Mouse (Mus musculus) urinary bladder, postnatal 4 days (tissue): ENCODE measurements around the gene Cfi.

Experiments used
- DNase-seq, 2 experiments: peaks; one replicate each; pipeline ENCODE4 v3.0.0; 2021 to 2022; ENCODE audit warnings: low spot score in 2 of 2

The Cfi gene

DNA sequence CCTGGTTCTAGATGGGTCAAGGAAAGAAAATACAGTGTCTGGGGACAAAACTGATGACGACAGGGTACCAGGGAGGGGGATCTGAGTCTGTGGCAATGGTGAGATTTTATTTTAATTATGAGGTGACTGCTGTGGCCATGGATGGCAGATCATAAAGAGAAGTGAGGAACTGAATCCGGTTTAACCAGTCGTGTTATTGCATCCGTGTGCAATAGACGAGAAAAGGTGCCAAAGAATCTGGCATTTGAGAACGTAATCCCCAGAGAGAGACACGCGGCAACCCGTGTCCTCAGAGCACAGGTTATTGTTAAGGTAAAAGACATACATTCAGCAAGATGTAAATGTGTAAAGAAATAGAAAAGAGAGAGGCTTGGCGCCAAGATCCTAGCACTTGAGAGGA lies 41.6 kb downstream of the Cfi start:
- no peak for DNase-seq

DNA sequence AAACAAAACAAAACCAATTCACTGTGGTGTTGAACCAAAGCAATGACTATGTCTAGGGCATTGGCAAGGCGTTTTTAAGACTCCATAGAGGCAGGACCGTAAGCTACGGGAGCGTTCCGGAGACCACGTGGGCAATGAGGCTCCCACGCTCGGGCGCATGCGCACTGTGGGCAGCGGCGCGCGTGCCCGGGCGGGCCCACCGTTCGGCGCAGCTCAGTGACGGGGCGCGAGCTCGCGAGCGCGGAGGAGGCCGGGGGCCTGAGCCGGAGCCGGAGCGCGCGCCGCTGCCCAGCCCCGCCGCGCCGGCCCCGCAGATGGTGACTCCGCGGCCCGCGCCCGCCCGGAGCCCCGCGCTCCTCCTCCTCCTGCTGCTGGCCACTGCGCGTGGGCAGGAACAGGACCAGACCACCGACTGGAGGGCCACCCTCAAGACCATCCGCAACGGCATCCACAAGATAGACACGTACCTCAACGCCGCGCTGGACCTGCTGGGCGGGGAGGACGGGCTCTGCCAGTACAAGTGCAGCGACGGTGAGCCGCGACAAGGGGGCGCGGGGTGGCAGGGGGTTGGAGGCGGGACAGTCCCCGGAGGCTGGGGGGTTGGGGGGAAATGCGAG lies 42.8 kb downstream of the Cfi start, which contains the start of gene Pla2g12a:
Pla2g12a (plus strand) TSS at position 202 of the 617 bp plus-strand sequence.
- peak; percentile 89 to 91 for DNase-seq

DNA sequence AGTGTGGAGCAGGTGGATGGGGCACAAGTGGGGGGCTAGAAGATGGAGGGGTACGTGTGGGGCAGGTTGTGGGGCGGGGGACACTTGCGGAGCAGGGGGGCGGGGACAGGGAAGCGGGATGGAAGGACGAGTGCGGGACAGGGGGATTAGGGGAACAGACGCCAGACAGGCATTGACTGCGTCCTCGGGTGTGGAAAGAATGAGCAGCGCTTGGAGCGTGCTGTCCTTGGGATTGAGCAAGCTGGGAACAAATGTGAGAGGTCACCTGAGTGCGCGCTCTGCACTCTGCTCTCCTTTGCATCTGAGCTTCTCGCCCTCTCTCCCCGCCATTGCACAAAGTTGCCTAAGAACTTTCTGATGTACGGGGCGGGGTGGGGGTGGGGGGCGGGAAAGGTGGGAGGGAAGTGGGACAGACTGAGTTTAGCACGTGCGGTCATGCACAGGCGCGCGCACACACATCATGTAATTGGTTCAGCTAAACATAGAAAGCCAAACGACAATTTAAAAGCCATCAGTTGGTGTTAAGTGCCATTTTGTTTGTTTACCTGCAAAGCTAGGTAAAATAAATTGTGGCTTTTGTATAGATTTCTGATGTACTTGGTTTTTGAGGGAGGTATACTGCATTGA lies 43.6 kb downstream of the Cfi start:
- DNase-seq: no peak

DNA sequence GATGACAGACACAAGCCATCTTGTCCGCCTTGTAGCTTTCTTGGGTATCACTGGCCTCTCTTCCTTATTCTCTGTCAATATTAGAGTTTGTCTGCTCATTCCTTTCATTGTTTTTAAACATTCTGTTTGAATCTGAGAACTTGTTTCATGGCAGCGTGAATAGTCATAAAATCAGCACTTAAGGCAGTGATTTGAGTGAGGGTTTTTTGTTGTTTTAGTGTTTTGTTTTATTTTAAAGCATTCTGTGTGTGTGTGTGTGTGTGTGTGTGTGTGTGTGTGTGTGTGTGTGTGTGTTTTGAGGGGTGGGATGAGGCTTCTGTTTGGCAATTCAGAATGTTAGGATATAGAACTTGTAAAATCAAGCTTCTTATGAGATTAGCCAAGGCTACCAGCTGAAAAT lies 44.2 kb downstream of the Cfi start:
- no peak for DNase-seq

DNA sequence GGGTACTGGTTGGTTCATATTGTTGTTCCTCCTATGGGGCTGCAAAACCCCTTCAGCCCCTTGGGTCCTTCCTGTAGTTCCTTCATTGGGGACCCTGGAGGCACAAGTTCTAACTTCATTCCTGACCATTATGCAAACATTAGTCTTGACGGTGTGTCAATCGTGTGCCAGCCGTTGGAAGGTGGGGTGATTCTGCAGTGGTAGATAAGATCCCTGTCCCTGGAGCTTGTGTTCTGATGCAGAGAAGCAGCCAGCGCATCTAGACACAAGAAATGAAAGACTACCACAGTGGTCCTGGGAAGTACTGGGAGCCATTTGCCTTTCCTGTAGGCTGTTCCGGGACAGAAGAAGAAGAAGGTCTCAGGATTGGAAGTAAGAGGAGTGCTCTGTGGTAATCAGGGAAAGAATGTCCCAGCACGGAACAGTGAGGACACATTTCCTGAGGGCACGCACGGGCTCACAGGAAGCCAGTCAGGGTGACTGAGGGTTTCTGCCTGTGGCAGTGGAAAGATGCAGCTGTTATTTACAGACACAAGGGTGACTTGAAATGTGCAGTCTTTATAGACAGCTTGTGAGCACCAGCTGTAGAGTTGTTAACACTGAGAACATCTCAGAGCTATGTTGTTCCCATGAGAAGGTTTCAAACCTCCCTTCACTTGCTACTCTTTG lies 45.4 kb downstream of the Cfi start:
- DNase-seq: no peak

DNA sequence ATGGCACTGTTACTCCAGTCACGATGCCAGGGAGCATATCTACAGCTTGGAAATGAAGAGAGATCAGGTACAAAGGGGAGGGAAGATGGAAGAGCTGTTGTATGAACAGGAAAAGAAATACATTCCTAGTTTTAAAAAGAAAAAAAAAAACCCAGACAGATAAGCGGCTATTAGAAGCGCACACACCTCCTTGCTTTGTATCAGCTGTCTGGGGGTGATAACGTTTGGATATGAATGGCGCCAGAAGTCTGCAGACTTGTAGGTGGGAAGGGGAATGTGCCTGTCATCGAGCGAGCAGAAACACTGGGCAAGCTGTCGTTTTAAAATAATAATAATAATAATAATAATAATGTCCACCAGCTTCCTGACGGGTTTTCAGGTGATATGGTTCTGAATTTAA lies 49.9 kb downstream of the Cfi start:
- no peak for DNase-seq

DNA sequence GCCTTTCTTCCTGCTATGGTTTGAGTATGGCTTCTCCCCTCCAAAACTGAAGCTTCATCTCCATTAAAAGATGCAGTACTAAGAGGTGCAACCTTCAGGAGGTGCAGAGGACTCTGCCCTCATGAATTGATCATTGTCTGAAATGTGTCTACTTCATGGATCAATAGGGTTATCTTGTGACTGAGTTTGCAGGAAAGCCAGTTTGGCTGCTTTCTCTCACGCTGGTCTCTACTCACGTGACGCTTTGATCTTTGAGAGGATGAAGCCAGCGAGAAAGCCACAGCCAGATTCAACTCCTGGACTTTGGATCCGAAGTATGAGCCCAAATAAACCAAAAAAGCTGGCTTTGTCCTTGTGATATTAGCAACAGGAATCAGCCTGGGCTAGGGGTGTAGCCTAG lies 50.7 kb downstream of the Cfi start:
- DNase-seq: no peak

DNA sequence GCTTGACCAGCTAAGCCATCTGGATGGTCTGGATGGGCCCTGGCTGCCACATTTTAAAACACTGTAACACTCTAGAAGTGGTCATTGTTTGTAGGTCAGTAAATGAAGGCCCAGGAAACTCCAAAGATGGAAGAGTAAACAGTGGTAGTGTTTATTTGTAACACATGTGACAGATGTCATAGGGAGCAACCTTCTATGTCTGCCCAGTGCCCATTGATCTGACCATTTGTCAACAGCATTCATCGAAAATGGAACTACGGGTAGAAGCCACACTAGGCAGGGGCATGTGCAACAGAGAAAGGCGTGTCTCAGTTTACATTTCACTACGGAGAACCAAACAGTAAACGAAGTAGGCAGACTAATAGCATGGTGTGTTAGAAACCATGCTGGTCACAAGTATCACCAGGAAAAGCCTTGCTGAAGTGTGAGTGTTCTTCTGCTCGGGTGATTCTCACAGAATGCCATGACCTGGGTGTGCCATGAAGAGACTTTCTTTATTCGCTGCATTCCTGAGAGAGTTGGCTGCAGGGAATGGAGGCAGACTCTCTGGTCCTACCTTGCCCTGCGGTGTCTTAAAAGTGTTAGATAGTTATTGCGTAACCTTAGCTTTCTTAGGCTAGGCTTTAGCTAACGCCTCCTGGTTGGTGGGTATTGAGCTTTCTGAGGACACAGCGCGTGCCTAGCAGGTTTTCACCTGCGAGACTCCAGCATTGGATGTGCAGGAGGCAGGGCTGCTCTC lies 52.3 kb downstream of the Cfi start:
- DNase-seq: no peak

DNA sequence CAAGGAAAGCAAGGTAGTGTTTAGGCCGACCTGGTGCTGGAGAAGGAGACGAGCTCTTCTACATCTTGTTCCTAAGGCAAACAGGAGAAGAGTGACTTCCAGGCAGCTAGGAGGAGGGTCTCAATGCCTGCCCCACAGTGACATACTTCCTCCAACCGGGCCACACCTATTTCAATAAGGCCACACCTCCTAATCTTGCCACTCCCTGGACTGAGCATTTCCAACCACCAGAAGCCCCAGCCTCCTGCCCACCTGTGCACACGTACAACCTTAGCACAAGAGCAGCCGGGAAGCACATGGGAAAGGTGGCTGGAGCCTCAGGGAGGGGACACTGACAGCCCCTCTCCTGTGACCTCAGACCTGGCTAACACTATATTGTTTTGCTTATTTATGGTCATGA lies 56.3 kb downstream of the Cfi start:
- no peak for DNase-seq

DNA sequence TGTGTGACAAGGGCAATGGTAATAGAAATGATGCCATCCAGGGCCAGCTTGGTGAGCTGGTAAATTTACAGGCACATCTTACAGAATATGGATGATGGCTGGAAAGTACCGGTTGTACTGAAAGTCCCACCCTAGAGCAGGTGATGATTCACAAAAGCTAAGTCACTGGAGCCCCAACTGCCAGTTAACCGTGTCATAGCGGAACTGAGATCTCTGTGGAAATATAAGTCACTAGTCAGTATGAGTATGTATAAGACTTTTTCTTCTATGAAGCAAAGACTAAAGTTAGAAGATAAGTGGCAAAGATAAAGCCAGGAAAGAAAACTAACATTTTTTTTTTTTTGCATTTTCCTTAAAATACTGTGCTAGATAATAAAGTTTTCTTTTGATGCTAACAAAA lies 57.5 kb downstream of the Cfi start:
- no peak for DNase-seq

DNA sequence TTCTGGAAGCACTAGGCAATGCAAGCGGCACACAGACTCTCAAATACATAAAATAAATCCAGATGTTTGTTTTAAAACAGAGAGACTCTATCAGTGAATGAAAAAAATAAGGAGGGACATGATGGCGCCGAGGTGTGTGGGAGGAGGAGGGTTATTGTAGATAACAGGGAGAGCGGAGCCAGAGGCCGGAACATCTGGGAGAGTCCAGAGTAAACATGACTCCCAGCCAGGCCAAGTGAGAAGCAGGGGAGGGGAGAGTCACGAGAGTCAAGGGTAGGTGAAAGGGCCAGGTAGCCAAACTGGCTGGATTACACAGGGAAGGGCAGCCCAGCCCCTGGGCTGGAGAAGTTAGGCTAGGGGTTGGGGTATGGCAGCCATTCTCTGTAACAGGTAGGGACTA lies 60.9 kb downstream of the Cfi start:
- DNase-seq: no peak

DNA sequence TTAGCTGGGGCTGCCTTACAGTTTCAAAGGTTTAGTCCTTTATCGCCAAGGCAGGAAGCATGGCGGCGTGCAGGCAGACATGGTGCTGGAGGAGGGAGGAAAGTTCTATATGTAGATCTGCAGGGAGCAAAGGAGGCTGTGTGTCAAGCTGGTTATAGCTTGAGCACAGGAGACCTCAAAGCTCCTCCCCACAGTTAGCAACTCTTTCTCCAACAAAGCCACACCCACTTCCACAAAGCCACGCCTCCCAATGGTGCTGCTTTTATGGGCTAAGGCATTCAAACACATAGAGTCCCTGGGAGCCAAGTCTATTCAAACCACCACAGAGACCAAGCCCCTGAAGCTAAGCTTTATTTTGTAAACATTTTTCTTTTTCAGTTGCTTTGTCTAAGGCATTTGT lies 63.2 kb downstream of the Cfi start:
- no peak for DNase-seq

DNA sequence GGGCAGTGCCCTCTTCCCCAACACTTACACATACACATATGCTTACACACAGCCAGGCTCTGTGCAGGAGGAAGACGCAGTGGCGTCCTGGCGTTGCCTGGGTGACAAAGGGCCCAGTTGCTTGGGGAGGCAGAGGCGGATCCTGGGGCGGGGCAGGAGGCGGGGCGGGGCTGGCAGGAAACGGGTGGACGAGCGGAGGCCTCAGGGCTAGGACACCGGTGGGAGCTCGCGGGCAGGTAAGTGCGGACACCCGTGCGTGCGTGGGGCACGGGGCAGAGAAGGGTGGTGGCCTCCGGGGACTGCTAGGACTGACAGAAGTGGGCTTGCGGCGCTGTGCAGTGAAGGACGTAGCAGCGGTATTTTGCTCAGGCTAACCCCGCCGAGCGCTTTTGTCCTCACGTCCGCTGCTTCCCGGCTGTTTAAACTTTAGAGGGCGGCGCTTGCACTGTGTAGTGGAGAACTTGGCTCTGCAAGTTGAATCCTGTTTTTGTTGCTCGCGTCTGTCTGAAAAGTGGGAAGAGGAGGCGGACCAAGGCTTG lies 65.7 kb downstream of the Cfi start, which contains the start of gene Casp6:
Casp6 (plus strand) TSS at position 155 of the 539 bp plus-strand sequence.
- peak; percentile 74 to 81 for DNase-seq

DNA sequence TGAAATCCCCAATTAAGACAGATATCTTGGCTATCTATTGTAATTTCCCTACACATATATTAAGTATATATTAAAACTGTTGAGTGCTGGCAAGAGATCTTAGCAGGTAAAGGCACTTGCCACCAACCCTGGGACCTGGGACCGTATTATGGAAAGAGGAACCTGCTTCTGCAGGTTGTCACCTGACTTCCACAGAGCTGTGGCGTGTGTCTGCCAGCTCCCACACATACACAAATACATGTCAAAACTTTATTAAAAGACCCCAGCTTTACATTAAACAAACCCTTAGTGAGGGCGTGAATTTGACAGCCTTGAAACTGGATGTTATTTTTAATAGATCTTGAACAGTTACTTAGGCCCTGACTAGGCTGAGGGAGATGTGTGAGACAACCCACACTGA lies 67.7 kb downstream of the Cfi start:
- no peak for DNase-seq

DNA sequence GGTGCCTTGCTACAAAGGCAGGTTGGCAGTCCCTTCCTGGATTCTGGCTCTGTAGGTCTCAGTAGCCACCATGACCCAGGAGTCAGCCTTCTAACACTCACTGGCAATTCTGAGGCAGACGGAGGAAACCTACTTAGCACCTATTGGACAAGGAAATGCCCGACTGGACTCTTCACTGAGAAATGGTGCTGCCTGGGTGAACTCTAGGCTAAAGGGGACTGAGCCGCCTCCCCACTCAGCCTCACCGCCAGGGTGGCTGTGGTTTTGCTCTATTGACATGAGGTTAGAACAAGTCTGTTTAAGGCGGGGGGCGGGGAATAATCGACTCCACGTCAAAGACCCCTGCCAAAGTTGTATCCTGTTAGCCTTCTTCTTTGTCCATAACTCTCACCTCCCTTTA lies 68.2 kb downstream of the Cfi start:
- DNase-seq: no peak

DNA sequence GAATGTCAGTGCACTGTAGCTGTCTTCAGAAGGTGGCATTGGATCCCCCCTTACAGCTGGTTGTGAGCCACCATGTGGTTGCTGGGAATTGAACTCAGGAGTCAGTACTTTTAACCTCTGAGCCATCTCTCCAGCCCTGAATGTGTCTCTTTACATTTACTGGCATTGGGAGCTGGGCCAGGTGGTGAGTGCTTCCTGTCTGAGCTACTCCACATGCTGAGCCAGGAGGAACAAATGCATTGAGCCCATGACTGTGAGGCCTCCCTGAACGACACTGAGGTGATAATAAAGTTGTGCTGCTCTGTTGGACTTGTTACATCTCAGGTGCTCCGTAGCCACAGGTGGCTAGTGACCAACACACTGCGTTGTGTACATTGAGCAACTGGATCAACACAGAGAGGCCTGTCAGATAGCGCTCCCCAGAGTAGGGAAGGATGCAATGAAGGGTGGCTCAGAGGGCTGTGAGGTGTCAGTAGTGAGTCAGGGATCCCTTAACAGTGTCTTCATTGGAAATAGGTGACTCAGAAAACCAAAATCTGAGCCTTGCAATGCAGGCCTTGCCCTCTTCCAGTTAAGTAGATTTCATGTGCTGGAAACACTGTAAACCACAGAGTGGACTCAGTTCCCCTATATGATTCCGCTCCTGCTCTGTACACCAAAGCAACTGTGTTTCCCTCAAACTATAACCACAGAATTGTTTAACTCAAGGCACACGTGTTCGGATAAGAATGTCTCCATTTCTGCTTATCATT lies 68.9 kb downstream of the Cfi start:
- DNase-seq: no peak

DNA sequence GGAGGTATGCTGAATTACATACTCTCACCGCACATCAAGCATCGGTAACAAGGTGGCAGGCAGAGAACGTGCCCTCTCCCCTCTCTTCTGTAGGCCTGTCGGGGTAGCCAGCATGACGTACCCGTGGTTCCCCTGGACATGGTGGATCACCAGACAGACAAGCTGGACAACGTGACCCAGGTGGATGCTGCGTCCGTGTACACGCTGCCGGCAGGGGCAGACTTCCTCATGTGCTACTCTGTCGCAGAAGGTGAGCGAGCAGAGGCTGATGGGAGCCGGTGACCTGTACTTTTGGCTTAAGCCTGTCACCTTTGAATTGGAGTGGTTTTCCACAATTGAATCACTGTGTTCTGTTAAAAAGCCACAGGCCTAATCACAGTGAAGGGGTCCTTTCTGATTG lies 76.3 kb downstream of the Cfi start:
- no peak for DNase-seq

DNA sequence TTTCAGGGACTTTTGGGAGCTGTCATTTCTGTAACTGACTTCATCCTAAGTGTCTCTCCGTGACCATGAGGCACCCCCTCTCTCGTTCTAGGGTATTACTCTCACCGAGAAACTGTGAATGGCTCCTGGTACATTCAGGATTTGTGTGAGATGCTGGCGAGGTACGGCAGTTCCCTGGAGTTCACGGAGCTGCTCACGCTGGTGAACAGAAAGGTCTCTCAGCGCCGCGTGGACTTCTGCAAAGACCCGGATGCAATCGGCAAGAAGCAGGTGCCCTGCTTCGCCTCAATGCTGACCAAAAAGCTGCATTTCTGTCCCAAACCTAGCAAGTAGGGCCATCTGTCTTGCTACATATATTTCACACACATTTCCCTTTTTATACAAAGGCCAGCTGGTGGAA lies 77.6 kb downstream of the Cfi start:
- no peak for DNase-seq

DNA sequence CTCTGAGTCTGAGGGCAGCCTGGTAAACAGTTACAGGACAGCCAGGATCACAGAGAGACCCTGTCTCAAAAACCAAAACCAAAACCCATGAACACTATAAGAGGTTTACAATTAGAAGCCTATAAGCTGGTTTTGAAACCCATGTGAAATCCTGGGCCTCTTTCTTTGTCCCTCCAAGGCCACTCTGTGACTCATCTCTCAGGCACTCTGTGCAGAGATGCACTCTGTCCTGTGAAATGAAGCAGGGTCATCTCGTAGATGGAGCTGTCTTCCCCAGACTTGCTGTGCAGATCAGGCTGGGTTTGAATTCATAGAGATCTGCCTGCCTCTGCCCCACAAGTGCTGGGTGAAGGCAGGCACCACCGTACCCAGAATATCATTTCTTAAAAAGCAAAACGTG lies 81.7 kb downstream of the Cfi start:
- DNase-seq: no peak

DNA sequence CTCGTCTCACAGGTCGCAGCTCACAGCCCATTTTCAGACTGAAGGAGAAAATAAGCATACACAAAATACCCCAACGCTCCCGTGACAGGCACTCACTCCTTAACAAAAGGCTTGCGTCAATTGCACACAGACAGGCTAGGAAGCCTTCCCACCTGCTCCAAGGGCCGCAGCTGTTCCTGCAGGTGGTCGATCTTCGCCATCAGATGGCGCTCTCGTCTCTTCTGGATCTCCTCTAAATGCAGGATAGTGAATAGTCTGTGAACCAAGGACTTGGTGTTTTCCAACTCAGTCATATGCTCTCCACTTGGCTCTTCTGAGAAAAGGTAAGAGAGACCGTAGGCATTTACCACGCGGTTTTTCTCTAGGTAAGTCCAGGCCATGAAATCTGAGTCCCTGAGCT lies 82.8 kb downstream of the Cfi start:
- DNase-seq: peak in 1 of 2 experiments; percentile 71

DNA sequence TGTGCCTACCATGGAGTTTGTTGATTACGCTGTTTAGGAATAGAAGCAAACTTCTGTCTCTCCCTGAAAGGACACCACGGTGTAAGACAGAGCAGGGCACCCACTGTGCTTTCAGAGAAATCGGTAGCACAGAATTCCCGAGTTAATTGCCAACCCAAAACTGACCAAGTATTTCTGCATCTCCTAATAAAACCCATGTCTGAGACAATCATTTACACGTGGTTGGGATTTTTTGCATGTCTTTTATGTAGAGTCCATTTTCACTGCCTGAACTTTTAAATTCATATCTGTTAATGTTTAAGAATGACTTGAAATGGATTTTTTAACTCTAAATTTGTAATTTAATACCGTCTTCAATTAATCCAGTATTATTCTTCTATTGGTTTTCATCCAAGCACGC lies 87.9 kb downstream of the Cfi start:
- no peak for DNase-seq
